Mouse (Mus musculus) frontal cortex, adult 2 months (tissue): ENCODE results near the gene Clec4a2. TPM values are rescaled to one million over a fixed set of nuclear protein-coding genes. Genes with fewer than 3 reads are reported as not detected.
A peak's percentile ranks its signal among the peaks of the same experiment; 100 is the strongest.
"Not testable (repeated sequence)": the region's sequence is repeated elsewhere in the genome, so short reads cannot be mapped to it uniquely, and the experiment has no call there.

Source experiments
- DNase-seq, 2 experiments: peaks; one replicate each; pipeline ENCODE4 v3.0.0; 2022; ENCODE audit warnings: low spot score in 1 of 2; ENCODE audit errors: extremely low spot score in 1 of 2
- polyA plus RNA-seq: library from polyadenylated mRNA; depleted of rRNA; stranded (reverse); fragments of >200 nt; gene quantifications from 2 replicates; pipeline ENCODE4 v1.2.3, GENCODE M21; 2012; rRNA removed

The Clec4a2 gene
- polyA plus RNA-seq: 0.67 and 1.4 TPM in 2 replicates

DNA sequence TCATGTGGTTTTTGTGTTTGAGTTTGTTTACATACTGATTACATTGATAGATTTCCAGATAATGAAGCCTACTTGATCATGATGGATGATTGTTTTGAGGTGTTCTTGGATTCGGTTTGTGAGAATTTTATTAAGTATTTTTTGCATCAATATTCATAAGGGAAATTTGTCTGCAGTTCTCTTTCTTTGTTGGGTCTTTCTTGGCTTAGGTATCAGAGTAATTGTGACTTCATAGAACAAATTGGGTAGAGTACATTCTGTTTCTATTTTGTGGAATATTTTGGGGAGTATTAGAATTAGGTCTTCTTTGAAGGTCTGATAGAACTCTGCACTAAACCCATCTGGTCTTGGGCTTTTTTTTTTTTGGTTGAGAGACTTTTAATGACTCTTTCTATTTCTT lies at the start of gene Clec4a2:
Gene Clec4a2, plus strand, starts transcription at position 301 of the 400 bp plus-strand sequence.
- not testable (repeated sequence) for DNase-seq

DNA sequence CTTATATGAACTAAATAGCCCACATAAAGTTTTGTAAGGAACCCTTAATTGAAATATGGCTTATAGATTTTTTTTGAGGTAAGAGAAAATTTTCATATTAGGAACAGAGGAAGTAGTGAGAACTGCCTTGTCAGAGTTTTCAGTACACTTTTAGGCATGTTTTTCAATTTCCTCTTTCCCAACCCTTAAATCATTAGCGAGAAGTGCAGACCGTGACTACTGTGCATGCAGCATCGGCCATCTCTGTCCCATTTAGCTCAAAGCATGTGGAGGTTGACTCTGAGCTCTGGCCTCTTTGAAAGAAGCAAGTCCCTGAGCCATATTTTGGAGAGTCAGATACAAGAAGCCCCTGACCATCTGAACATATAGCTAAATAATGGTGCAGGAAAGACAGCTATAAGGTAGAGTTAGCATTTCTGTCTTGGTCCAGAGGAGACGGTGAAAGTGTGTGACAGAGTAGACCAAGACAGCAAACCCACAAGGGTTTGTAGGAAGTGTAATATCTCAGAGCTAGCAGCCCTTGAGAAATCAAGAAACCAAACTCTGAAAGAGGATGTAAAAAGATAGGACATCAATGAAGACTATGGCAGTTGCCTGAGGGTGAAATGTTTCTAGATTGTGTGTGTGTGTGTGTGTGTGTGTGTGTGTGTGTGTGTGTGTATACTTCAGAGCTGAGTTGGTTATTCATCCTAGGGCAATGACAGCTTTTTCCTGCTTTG lies 10.9 kb upstream of the Clec4a2 start:
- no peak for DNase-seq

DNA sequence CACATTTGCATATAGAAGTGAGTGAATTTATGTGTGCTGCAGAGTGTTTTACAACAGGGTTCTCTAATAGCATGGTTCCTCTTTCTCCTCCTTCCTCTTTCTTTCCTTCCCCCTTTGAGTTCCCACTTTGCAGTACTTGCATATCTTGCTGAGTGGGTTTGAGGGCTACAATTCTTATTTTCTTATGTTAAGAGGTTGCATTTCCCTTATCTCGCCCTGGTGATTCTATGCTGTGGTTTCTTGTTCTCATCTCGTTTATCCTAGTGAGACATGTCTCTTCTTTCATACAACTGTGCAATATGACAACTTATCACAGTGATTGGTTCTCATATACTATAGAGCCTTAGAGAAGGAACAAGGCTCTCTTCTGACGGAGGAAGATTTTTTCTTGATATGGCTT lies 17.0 kb downstream of the Clec4a2 start:
- DNase-seq: no peak

DNA sequence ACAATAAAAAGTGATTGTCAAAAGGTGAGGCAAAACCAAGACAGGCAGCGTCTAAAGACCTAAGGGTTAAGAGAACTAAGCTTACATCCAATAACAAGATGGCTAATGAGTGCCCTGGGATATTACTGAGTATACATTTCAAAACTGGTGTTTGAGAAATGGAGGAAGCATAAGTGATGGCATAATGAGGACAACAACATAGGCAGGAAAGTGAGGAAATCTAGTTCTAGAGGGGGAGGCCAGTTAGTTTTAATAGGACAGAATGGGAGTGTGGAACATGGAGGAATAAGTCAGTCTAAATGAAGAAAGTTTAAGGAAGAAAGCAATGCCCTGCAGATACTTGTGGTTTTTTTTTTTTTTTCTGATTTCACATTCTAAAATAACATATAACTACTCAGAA lies 20.9 kb downstream of the Clec4a2 start:
- DNase-seq: no peak

DNA sequence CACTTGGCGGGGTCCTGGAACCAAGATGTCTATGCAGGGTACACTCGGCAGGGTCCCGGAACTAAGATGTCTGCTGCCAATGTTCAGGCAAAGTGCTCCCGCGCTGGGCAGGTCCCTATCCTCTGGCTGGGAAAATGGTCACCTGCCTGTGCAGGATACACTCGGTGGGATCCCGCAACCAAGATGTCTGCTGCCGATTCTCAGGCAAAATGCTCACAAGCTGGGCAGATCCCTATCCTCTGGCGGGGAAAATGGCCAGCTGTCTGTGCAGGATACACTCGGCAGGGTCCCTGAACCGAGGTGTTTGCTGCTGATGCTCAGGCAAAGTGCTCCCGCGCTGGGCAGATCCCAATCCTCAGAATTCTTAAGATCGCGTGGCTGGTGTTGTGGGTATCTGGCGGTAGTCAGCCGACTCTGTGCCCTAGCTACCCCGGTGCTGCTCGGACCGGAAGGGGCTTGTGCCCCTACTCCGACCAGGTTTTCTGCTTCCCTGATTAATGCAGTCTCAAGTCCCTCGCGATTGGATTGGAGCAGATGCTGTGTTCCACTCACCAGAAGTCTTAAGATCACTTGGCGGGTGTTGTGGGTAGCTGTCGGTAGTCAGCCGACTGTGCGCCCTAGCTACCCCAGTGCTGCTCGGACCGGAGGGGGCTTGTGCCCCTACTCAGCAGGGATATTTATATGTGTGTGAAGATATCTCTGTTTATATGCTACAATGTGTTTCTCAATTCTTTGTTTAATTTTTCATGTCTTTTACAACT lies 31.7 kb downstream of the Clec4a2 start:
- DNase-seq: not testable (repeated sequence)

DNA sequence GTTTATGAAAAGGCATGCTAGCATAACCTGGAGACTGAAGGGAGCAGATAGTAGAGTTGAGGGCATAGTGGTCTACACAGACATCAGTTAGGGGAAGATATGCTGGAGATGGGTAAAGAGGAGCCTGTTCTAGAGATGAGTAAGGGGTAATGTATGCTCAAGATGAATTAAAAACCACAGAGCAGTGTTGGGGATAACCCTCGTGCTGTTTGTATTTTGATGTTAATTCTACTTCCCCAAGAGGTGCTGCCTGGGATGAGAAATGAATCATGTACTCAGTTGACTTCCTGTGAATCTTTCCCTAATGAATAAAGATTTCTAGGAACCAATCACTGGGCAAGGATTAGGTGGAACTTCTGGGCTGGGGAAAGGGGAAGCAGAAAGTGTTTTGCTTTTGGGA lies 63.9 kb downstream of the Clec4a2 start:
- no peak for DNase-seq

DNA sequence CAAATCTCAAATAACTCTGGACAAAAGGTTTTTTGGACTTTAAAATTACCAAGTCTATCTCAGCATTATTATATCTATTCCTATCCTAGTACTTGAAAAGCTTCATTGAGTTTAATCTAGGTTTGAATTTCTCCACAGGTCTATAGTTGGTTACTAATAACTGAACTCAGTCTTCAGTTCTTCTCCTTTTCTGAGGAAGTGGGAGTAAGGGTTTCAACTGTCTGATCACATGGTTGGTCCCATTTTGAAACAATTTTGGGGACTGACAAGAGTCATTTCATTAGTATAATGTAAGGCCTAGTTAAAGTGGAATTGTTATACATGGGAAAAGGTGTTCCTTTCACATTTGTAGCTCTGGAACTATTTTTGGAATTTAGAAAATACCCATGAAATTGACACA lies 64.8 kb downstream of the Clec4a2 start:
- DNase-seq: no peak

DNA sequence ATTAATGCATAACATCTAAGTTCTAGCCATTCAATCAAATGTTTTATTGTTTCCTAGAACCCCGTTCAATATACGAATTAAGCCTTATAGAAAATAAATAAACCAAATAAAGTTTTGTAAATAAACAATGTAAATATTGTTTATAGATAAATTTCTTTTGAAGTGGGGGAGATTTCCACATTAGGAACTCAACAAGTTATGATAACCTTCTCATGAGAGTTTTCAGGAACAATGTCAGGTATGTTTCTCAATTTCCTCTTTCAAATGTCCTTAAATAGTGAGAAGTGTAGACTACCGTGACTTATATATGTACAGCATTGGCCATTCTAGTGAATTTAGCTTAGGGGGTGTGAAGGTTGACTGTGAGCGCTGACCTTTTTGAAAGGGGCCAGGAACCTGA lies 66.4 kb downstream of the Clec4a2 start, which contains the start of gene Clec4b2:
Gene Clec4b2, plus strand, starts transcription at position 301 of the 400 bp plus-strand sequence.
- no peak for DNase-seq

DNA sequence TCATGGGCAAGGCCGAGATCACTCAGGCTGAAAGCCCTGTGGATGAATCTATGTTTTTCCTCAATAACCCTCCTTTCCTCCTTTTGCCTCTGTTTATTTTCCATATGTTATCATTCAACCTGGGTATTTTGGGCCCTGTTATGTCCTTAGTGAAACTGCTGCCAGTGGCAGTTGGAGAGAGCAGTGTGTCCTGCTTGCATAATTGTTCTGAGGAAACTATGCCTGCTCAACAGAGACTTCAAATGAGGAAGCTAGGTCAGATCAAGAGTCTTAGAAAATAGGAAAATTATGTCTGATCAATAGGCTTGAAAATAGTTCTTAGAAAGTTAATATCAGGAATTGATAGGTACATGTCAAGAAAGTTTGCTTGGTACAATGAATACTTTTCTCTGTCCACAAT lies 69.3 kb downstream of the Clec4a2 start:
- DNase-seq: no peak

DNA sequence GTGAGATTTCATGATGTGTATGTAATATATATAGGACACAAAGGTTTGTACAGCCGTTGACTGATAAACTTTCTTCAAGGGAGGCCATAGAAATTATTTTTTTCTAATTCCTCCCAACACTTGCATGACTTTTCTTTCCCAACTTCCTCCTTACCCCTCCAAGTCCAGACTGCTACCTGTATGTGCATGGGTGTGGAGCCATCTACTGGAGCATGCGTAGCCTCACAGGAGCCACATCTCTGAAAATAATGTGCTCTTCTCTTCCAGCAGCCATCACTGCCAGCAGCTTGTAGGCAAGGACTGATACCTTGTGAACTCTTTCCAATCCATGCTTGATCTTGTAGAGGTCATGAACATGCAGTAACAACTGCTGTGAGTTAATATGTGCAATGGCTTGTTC lies 78.6 kb downstream of the Clec4a2 start:
- peak in 1 of 2 experiments; percentile 23 for DNase-seq

Other genes with a start within 250 kb of the Clec4a2 start
- 134 and 142 TPM in 2 replicates for gene Necap1, start 232.0 kb upstream of the Clec4a2 start, polyA plus RNA-seq
- 0.38 and 0.52 TPM in 2 replicates for gene Clec4a1, start 184.6 kb upstream of the Clec4a2 start, polyA plus RNA-seq
- gene Clec4a3, start 153.9 kb upstream of the Clec4a2 start, polyA plus RNA-seq: 0.53 and 0.68 TPM in 2 replicates
- gene Clec4a4, start 116.1 kb upstream of the Clec4a2 start, polyA plus RNA-seq: not detected in 2 replicates
- not detected in 2 replicates for gene Clec4b1, start 56.5 kb upstream of the Clec4a2 start, polyA plus RNA-seq
- gene Clec4b2, start 66.5 kb downstream of the Clec4a2 start, polyA plus RNA-seq: not detected in 2 replicates
- 0.19 and 0.56 TPM in 2 replicates for gene Clec4n, start 123.4 kb downstream of the Clec4a2 start, polyA plus RNA-seq
- gene Clec4d, start 155.7 kb downstream of the Clec4a2 start, polyA plus RNA-seq: 0.12 TPM in 1 of 2 replicates, not detected in the other
- not detected in 2 replicates for gene Clec4e, start 183.4 kb downstream of the Clec4a2 start, polyA plus RNA-seq
- gene Vmn2r19, start 201.9 kb downstream of the Clec4a2 start, polyA plus RNA-seq: not detected in 2 replicates